Mouse (Mus musculus) embryonic fibroblast, embryonic 13.5 days (primary cell): ENCODE results near the gene Nfib.

Experiments
- CTCF ChIP-seq: IDR thresholded peaks from 2 replicates; pipeline ENCODE4 v1.5.1; 2011; ENCODE audit warnings: mild to moderate bottlenecking, control low read depth, low read length, moderate library complexity, borderline replicate concordance; ENCODE audit not compliant: insufficient read depth
- POLR2A ChIP-seq: IDR thresholded peaks from 2 replicates; pipeline ENCODE4 v1.6.1; 2011; ENCODE audit warnings: low read depth, mild to moderate bottlenecking, control low read depth, low read length, moderate library complexity

DNA sequence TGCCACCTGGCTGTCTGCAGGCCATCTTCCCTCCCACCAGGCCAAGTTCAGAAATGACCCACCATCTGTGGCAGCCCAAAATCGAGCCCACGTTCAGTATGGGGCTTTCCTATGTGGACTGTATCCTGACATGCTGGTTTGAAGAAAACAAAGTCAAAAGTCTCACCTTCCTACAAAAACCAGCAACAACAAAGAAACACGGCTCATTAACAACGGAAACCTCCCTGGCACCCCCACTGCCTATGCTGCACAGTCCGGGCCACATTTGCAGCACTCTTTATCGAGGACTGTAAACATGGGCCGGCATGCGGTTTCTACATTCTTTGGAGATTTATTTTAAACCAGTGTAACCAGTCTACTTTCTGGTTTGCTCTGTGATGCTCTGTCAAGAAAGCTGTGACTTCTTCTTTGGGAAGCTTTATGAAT, 208.4 kb downstream of the Nfib start:
- TF ChIP-seq POLR2A (no peak), CTCF (no peak)
